Mouse (Mus musculus) gastrocnemius, adult 8-10 months (tissue): ENCODE data around the gene Selenok. TPM values are rescaled to one million over a fixed set of nuclear protein-coding genes. Genes with fewer than 3 reads are reported as not detected.

Experiments
- microRNA-seq: library from miRNA; unstranded; fragments of <30 nt; microRNA quantifications from one replicate; pipeline ENCODE4 v1.2.0, GENCODE M21; 2022
- total RNA-seq, 4 experiments: library from RNA; stranded (reverse); gene quantifications; 2 replicates each; pipeline ENCODE4 v1.2.4; 2022

Gene Selenok
- total RNA-seq, 4 experiments from 2014 or later = 80.9 to 112 (median 89.0) TPM

Small RNA genes lying within 50 kb of the gene (microRNA-seq; reads per million reads assigned to microRNA genes)
- not detected for gene Mir6947

Other genes starting within 250 kb of the Selenok start
- gene Cacna2d3, start 246.4 kb upstream of the Selenok start, total RNA-seq = 1 to 10 TPM in 2 of 4 experiments, under 1 TPM in 2; 0.97 to 1.5 (median 1.0) TPM
- gene Actr8, start 10.0 kb downstream of the Selenok start, total RNA-seq = 10 to 100 TPM; 31.3 to 36.8 (median 33.2) TPM
- gene Il17rb, start 40.6 kb downstream of the Selenok start, total RNA-seq = under 1 TPM in 2 of 4 experiments, not detected in 2; 0.15 to 0.18 TPM
- gene Chdh, start 40.7 kb downstream of the Selenok start, total RNA-seq = under 1 TPM; 0.07 to 0.40 (median 0.32) TPM